Comparison of ENCODE assay signal across 19 mouse cellular contexts in the genomic region with DNA sequence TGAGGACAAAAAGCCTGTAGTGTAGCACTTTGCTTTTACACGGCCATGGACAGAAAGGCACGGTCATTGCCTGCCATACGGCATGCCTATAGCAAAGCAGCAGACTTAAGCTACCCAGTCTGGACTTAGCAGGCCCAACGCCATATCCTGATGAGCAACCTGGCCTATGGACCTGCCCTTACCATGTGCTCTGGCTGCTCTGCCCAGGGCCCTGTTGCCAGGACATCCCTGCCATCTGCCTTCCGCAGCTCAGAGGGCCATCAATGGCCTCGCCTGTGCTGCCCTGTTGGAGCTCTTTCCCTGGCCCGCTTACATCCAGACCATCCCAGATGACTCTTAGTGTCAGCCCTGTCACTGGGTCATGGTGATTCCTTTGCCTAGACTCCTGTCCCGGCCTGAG. TPM values are rescaled to one million over a fixed set of nuclear protein-coding genes. Genes with fewer than 3 reads are reported as not detected.
"Had no signal": no experiment of that assay in that cellular context is flagged by ENCODE, and none has a peak within 500 bp of the region (broad histone marks: within the 10 kb centered on the region; RNA-seq: fewer than 3 reads in every experiment).

No protein-coding gene starts in this region.

- H3K9me3 ChIP-seq: limb, embryonic 13.5 days; liver, embryonic 15.5 days; midbrain, embryonic 12.5 days; neural tube, embryonic 13.5 days; stomach, embryonic 15.5 days had no signal

- H3K4me3 ChIP-seq: limb, embryonic 13.5 days; liver, embryonic 15.5 days; midbrain, embryonic 12.5 days; neural tube, embryonic 13.5 days; stomach, embryonic 15.5 days had no signal

- H3K27ac ChIP-seq: limb, embryonic 13.5 days; liver, embryonic 15.5 days; midbrain, embryonic 12.5 days; neural tube, embryonic 13.5 days; stomach, embryonic 15.5 days had no signal

- H3K36me3 ChIP-seq: limb, embryonic 13.5 days; liver, embryonic 15.5 days; midbrain, embryonic 12.5 days; neural tube, embryonic 13.5 days; stomach, embryonic 15.5 days had no signal

- ATAC-seq: lung, postnatal 0 days; midbrain, embryonic 16.5 days had no signal

- H3K27me3 ChIP-seq: limb, embryonic 13.5 days; midbrain, embryonic 12.5 days; neural tube, embryonic 13.5 days; stomach, embryonic 15.5 days had no signal

- H3K4me2 ChIP-seq: limb, embryonic 13.5 days; liver, embryonic 15.5 days; midbrain, embryonic 12.5 days; neural tube, embryonic 13.5 days; stomach, embryonic 15.5 days had no signal

- H3K9ac ChIP-seq: limb, embryonic 13.5 days; liver, embryonic 15.5 days; midbrain, embryonic 12.5 days; neural tube, embryonic 13.5 days; stomach, embryonic 15.5 days had no signal

- DNase-seq: kidney, postnatal 25 days; layer of hippocampus, adult 9-11 months; layer of hippocampus, postnatal 36 days; lung, adult 2 months; lung, postnatal 36 days; retina, postnatal 1 day; thymus, adult 2 months; thymus, postnatal 36 days had no signal

RNA-seq across cellular contexts. Expression of a gene that starts 31.0 kb away (rescaled TPM):
- total RNA-seq: liver, adult 2 months; megakaryocyte-erythroid progenitor cell, adult 5-6 weeks had no signal
- polyA plus RNA-seq: kidney, embryonic 16.5 days; limb, embryonic 13.5 days; liver, adult 2 months; liver, embryonic 15.5 days; midbrain, embryonic 12.5 days; spleen, adult 2 months; stomach, embryonic 15.5 days; thymus, adult 2 months had no signal

RNA-seq across cellular contexts. Expression of a gene that starts 34.4 kb away (rescaled TPM):
- total RNA-seq: megakaryocyte-erythroid progenitor cell, adult 5-6 weeks had no signal
- polyA plus RNA-seq: liver, adult 2 months had no signal

RNA-seq across cellular contexts. Expression of a gene that starts 35.5 kb away (rescaled TPM):
- total RNA-seq: megakaryocyte-erythroid progenitor cell, adult 5-6 weeks had no signal
